Comparison of ENCODE assay signal across 11 mouse cellular contexts in the genomic region with DNA sequence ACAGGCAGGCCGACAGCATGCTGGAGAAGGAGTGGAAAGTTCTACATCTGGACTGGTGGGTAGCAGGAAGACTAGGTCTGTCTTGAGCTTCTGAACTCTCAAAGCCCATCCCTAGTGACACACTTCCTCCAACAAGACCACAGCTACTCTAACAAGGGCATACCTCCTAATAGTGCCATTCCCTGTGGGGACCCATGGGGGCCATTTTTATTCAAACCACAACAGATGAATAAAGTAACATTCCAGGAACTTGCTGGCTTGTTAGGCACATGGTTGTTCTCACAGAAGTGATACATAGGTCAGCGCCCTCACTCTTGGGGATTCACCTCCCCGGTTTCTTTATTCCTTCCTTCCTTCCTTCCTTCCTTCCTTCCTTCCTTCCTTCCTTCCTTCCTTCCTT.
"Had no signal": no experiment of that assay in that cellular context is flagged by ENCODE, and none has a peak within 500 bp of the region (broad histone marks: within the 10 kb centered on the region; RNA-seq: fewer than 3 reads in every experiment).

No protein-coding gene starts in this region.

- DNase-seq: right cerebral cortex, adult 18-20 months; right cerebral cortex, postnatal 14 days; right cerebral cortex, postnatal 25 days; right cerebral cortex, postnatal 4 days; spleen, adult 18-20 months; thymus, adult 18-20 months; thymus, adult 2 months; thymus, postnatal 14 days; thymus, postnatal 25 days; thymus, postnatal 36 days; thymus, postnatal 4 days had no signal
